Comparison of ENCODE assay signal across 12 mouse cellular contexts in the genomic region with DNA sequence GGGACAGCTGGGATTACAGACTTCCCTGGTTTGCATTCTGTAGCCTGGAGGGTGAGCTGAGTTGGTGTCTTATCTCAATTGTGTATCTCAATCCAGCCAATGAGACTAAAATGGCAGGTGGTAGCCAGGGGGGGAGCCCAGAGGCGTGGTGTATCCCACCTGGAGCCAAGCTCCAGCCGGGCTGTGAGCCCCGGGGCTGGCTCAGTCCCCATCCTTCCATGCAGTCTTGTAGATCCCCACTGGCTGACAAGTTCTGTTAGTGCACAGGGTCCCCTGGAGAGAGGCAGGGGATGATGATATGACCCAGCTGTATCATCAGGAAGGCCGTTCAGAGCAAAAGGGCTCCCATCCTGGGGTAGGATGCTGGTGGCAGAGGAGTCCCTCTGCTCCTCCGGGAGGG. TPM values are rescaled to one million over a fixed set of nuclear protein-coding genes. Genes with fewer than 3 reads are reported as not detected.
DNase-seq lines count a peak whose midpoint lies in the region; ATAC-seq and TF ChIP-seq lines count a peak whose summit lies in the region.
"Had no signal": no experiment of that assay in that cellular context is flagged by ENCODE, and none has a peak within 500 bp of the region (broad histone marks: within the 10 kb centered on the region; RNA-seq: fewer than 3 reads in every experiment).

No protein-coding gene starts in this region.

- H3K4me3 ChIP-seq in cerebellum, adult 2 months (replicated peaks; ENCODE audit: insufficient read depth, low read depth, low read length): no peak overlapping the region
- H3K4me3 ChIP-seq in kidney, embryonic 14.5 days (ENCODE audit: low read length): no peak overlapping the region
- no peak overlapping the region for H3K4me3 ChIP-seq in lung, embryonic 16.5 days (ENCODE audit: low read length)
- no peak overlapping the region for H3K4me3 ChIP-seq in lung, adult 2 months (replicated peaks; ENCODE audit: extremely low read depth, low read depth, low read length)
- no peak overlapping the region for H3K4me3 ChIP-seq in embryonic facial prominence, embryonic 15.5 days (replicated peaks)
- H3K4me3 ChIP-seq: heart, adult 2 months; heart, embryonic 13.5 days; hindbrain, embryonic 12.5 days; left cerebral cortex, adult 2 months had no signal

- TF ChIP-seq POLR2A in cerebellum, adult 2 months (IDR thresholded peaks at IDR 0.05; ENCODE audit: borderline replicate concordance, insufficient read depth, low read length): no peak
- TF ChIP-seq POLR2A in lung, adult 2 months (IDR thresholded peaks at IDR 0.05; ENCODE audit: borderline replicate concordance, extremely low read depth, low read depth, low read length): no peak

- TF ChIP-seq CTCF in cerebellum, adult 2 months (IDR thresholded peaks at IDR 0.05; ENCODE audit: borderline replicate concordance, insufficient read depth, low read depth, low read length): no peak
- TF ChIP-seq CTCF in lung, adult 2 months (IDR thresholded peaks at IDR 0.05; ENCODE audit: insufficient read depth, low read length): no peak

- DNase-seq in cerebellum, adult 2 months: peak; percentile 34 to 40
- no peak for DNase-seq in cerebellum, adult 8-10 months
- DNase-seq in kidney, adult 11 months: no peak
- DNase-seq in lung, adult 2 months: no peak
- no peak for DNase-seq in heart, postnatal 10 days

- no peak overlapping the region for H3K4me2 ChIP-seq in kidney, embryonic 14.5 days (replicated peaks; ENCODE audit: low read depth, low read length)
- H3K4me2 ChIP-seq in lung, embryonic 16.5 days (ENCODE audit: low read depth, low read length): no peak overlapping the region
- no peak overlapping the region for H3K4me2 ChIP-seq in embryonic facial prominence, embryonic 15.5 days (replicated peaks)
- H3K4me2 ChIP-seq: heart, embryonic 13.5 days; hindbrain, embryonic 12.5 days had no signal

- intact Hi-C loops in heart, postnatal 10 days (cut with DNase I): loop anchor here (5.0 to 10.0 kb wide), 2 partner anchors 304 to 322 kb away; partner anchors contain the start of gene Anapc7

- no peak overlapping the region for H3K9ac ChIP-seq in kidney, embryonic 14.5 days (ENCODE audit: low read depth, low read length)
- no peak overlapping the region for H3K9ac ChIP-seq in lung, embryonic 16.5 days (ENCODE audit: low read length)
- H3K9ac ChIP-seq in embryonic facial prominence, embryonic 15.5 days: no peak overlapping the region
- H3K9ac ChIP-seq: heart, embryonic 13.5 days; hindbrain, embryonic 12.5 days had no signal

- H3K4me1 ChIP-seq in cerebellum, adult 2 months (ENCODE audit: control insufficient read depth, insufficient read depth, low read length): peaks cover 14% of the 10 kb centered on the region
- peaks cover 4% of the 10 kb centered on the region; the same call in 1 of the 2 replicates for H3K4me1 ChIP-seq in kidney, embryonic 14.5 days (ENCODE audit: control insufficient read depth, insufficient read depth, low read length)
- H3K4me1 ChIP-seq in lung, embryonic 16.5 days (replicated peaks; ENCODE audit: control insufficient read depth, insufficient read depth, low read length): peaks cover 2% of the 10 kb centered on the region
- H3K4me1 ChIP-seq in lung, adult 2 months (ENCODE audit: control insufficient read depth, insufficient read depth, low read length): no peaks in the 10 kb centered on the region; the same call in 1 of the 2 replicates
- H3K4me1 ChIP-seq in embryonic facial prominence, embryonic 15.5 days: peaks cover 7% of the 10 kb centered on the region; the same call in 1 of the 2 replicates

- no peaks in the 10 kb centered on the region; the same call in 1 of the 2 replicates for H3K36me3 ChIP-seq in kidney, embryonic 14.5 days (ENCODE audit: control insufficient read depth, insufficient read depth, low read length)
- peaks cover 2% of the 10 kb centered on the region; the same call in 1 of the 2 replicates for H3K36me3 ChIP-seq in lung, embryonic 16.5 days (ENCODE audit: control insufficient read depth, insufficient read depth, low read length)
- no peaks in the 10 kb centered on the region for H3K36me3 ChIP-seq in embryonic facial prominence, embryonic 15.5 days
- H3K36me3 ChIP-seq: hindbrain, embryonic 12.5 days had no signal

- WGBS in cerebellum, adult 2 months: 31% methylated on average over 5 of the region's 5 CpGs
- WGBS in kidney, embryonic 14.5 days: 79% methylated on average over 5 of the region's 5 CpGs
- 51% methylated on average over 5 of the region's 5 CpGs for WGBS in lung, embryonic 16.5 days
- WGBS in lung, adult 2 months: 72% methylated on average over 5 of the region's 5 CpGs
- WGBS in embryonic facial prominence, embryonic 15.5 days: 69% methylated on average over 5 of the region's 5 CpGs

- peak overlapping the region; percentile 49 for H3K27ac ChIP-seq in cerebellum, adult 2 months (ENCODE audit: insufficient read depth, low read length)
- no peak overlapping the region for H3K27ac ChIP-seq in kidney, embryonic 14.5 days (ENCODE audit: low read depth, low read length)
- no peak overlapping the region for H3K27ac ChIP-seq in lung, embryonic 16.5 days (ENCODE audit: low read length)
- H3K27ac ChIP-seq in embryonic facial prominence, embryonic 15.5 days (replicated peaks): no peak overlapping the region
- H3K27ac ChIP-seq: heart, adult 2 months; heart, embryonic 13.5 days; hindbrain, embryonic 12.5 days; left cerebral cortex, adult 2 months had no signal

- no peaks in the 10 kb centered on the region for H3K27me3 ChIP-seq in cerebellum, adult 2 months (ENCODE audit: control insufficient read depth, insufficient read depth, low read length)
- no peaks in the 10 kb centered on the region for H3K27me3 ChIP-seq in kidney, embryonic 14.5 days (ENCODE audit: control insufficient read depth, insufficient read depth, low read length)
- no peaks in the 10 kb centered on the region for H3K27me3 ChIP-seq in lung, embryonic 16.5 days (ENCODE audit: control insufficient read depth, insufficient read depth, low read depth, low read length)
- H3K27me3 ChIP-seq in embryonic facial prominence, embryonic 15.5 days: no peaks in the 10 kb centered on the region
- H3K27me3 ChIP-seq: heart, embryonic 13.5 days; hindbrain, embryonic 12.5 days had no signal

- no peaks in the 10 kb centered on the region for H3K9me3 ChIP-seq in kidney, embryonic 14.5 days (ENCODE audit: control insufficient read depth, low read length)
- H3K9me3 ChIP-seq in lung, embryonic 16.5 days (ENCODE audit: control insufficient read depth, low read length): no peaks in the 10 kb centered on the region
- H3K9me3 ChIP-seq in embryonic facial prominence, embryonic 15.5 days (replicated peaks): no peaks in the 10 kb centered on the region
- H3K9me3 ChIP-seq: hindbrain, embryonic 12.5 days had no signal

- peak; percentile 41 for ATAC-seq in kidney, embryonic 14.5 days (ENCODE audit: low FRiP score, low TSS enrichment)
- peak; percentile 11; the same call in 1 of the 2 replicates for ATAC-seq in lung, embryonic 16.5 days (ENCODE audit: low read depth)
- 0 out of 2 replicates have a peak, but pooled peaks have one; percentile 13 for ATAC-seq in embryonic facial prominence, embryonic 15.5 days (ENCODE audit: insufficient number of reproducible peaks, low FRiP score, low TSS enrichment, low read depth)

RNA-seq across cellular contexts. Expression of gene P2rx4, which starts 19.3 kb away (rescaled TPM):
- polyA plus RNA-seq in cerebellum, adult 2 months (2012; rRNA removed): 42.0 and 48.3 TPM in 2 replicates
- polyA plus RNA-seq in kidney, embryonic 14.5 days (2014; fragmentation: Nextera tagmentation; extraction: Ambion mirVana): 14.0 and 14.8 TPM in 2 replicates
- polyA plus RNA-seq in lung, embryonic 16.5 days (2015; fragmentation: Nextera tagmentation; extraction: Ambion mirVana): 19.6 and 22.7 TPM in 2 replicates
- polyA plus RNA-seq in lung, adult 2 months (2012; rRNA removed): 87.8 and 112 TPM in 2 replicates
- 23.3 and 25.2 TPM in 2 replicates for polyA plus RNA-seq in embryonic facial prominence, embryonic 15.5 days (2015; fragmentation: Nextera tagmentation; extraction: Ambion mirVana)
- 10 to 100 TPM; 17.3 to 17.6 TPM for total RNA-seq in heart, postnatal 10 days (2021)

RNA-seq across cellular contexts. Expression of gene Camkk2, which starts 52.6 kb away (rescaled TPM):
- polyA plus RNA-seq in cerebellum, adult 2 months (2012; rRNA removed): 212 and 243 TPM in 2 replicates
- 25.0 and 40.9 TPM in 2 replicates for polyA plus RNA-seq in kidney, embryonic 14.5 days (2014; fragmentation: Nextera tagmentation; extraction: Ambion mirVana)
- 30.2 and 33.1 TPM in 2 replicates for polyA plus RNA-seq in lung, embryonic 16.5 days (2015; fragmentation: Nextera tagmentation; extraction: Ambion mirVana)
- polyA plus RNA-seq in lung, adult 2 months (2012; rRNA removed): 33.3 and 35.6 TPM in 2 replicates
- polyA plus RNA-seq in embryonic facial prominence, embryonic 15.5 days (2015; fragmentation: Nextera tagmentation; extraction: Ambion mirVana): 38.4 and 38.9 TPM in 2 replicates
- total RNA-seq in heart, postnatal 10 days (2021): 10 to 100 TPM; 15.6 to 16.5 TPM

Comparison
In these comparisons a context has a peak if more than half of its experiments do, and no peak if none do; other contexts are left out.
1. DNase-seq: peak in cerebellum, adult 2 months (2 of 2); none in cerebellum, adult 8-10 months (single experiment), kidney, adult 11 months (single experiment), lung, adult 2 months (single experiment) and heart, postnatal 10 days (0 of 2).
2. Peak in every context shown above with its lines, with median percentiles within 50 percentile points of each other: ATAC-seq.